Mouse (Mus musculus): ENCODE measurements around the gene Stx6.

DNA sequence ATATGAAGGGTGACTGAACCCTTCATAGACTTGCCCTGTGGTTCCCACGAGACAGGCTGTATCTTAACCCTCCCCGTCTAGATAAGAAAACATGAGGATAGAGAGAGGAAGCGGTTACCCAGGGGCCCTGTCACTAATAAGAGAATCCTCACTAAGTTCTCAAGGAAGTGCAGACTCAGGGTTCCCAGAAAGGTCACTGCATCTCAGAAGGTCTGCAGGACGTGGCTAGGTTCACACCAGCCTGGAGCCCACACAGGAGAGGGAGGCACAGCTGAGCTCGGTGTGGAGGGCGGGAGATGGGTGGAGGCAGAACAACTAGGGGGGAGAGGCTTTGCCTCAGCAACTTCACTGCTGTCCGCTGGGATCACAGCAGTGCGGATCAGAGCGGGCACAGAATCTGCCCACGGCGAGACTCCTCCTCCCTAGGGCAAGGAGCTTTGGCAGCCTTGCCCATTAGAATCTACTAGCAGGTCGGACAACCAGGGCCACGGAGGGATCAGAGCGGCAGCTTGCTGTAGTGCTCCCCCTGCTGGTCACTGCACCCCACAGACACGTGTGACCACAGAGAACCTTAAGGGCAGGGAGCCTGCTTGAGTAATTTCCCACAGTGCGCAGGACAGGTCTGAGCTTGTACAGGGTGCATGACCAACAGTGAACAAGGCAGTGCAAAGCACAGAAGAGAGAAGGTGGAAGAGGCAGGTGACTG, 65.5 kb downstream of the Stx6 start:
- no peak for TF ChIP-seq POLR2A (IDR thresholded peaks at IDR 0.05; ENCODE audit: insufficient read depth, low read depth, low read length)
- TF ChIP-seq CTCF (IDR thresholded peaks at IDR 0.05), result peak; percentile 99; the same call in 1 of the 2 replicates
- 0 out of 2 replicates have a peak, but pooled peaks have one; percentile 50 for TF ChIP-seq EP300 (IDR thresholded peaks at IDR 0.05; ENCODE audit: insufficient read depth, low read depth, low read length)

Data from heart, adult 2 months (tissue).